Mouse (Mus musculus) megakaryocyte, embryonic 14.5 days (primary cell): ENCODE results near the gene Hnrnpu.

Source experiments
- FLI1 ChIP-seq: IDR thresholded peaks from 2 replicates; pipeline ENCODE4 v1.6.1; 2012; ENCODE audit warnings: low read length, inconsistent platforms, mixed read lengths
- GATA1 ChIP-seq: IDR thresholded peaks from 3 replicates; pipeline ENCODE4 v1.6.1; 2012; ENCODE audit warnings: mixed read lengths, low read length, inconsistent platforms, borderline replicate concordance

DNA sequence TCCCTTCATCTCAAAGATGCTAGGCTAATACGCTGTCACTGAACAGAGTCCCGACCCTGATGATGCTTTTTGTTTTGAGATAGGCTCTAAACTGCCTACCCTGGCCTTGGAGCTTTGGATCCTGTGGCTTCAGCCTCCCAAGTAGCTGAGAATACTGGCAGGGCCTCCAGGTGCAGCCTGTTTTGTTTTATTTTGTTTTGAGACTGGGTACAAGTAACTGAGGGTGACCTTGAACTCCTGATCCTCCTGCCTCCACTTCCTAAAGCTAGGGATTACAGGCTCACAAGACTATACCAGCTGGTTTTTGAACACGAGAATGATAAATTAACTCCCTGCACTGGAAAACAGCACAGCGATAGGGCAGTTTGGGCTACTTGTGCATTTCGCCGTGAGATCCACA, 27.6 kb upstream of the Hnrnpu start:
- no peak for TF ChIP-seq FLI1
- TF ChIP-seq GATA1 = no peak
